Mouse (Mus musculus): ENCODE data around the gene Bud13. TPM values are rescaled to one million over a fixed set of nuclear protein-coding genes. Genes with fewer than 3 reads are reported as not detected.

Bud13 gene
- polyA plus RNA-seq, 1 experiment from 2014 or later = 8.0 TPM

DNA sequence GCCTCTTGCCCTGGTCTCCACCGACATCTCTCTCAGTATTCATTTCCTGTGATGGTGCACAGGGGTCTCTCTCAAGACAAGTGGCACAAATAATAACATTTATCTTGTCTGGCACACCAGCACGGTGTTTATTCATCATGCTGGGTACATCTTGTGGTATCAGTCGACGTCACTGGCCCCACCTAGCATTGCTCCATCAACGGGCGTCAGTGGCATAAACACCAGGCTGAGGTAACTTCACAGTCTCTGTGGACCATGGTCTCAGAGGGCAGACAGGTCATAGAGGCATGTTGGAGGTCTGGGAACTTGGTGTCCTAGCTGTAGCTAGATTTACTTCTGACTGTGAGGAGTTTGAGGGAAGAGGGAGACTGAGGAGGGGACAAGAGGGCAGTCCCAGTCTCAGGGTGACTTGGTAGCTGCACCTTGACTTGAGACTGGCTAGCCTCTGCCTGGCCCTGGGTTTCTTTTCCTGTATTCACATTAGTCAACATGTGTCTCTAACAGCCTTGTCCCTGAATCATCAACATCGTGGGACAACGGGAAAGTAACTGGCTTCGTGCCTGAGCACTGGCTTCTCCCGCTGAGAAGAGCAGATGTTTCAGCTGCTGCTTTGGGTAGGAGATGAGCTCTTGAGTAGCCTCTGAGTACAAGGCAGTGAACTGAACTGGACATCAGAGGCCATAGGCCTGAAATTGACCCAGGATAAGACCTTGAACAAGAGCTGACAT lies 26.0 kb upstream of the Bud13 start:
- Histone ChIP-seq H3K27me3 (no peaks in the 10 kb centered on the region; the same call in 1 of the 2 replicates), H3K4me1 (replicated peaks) (0 out of 2 replicates have a peak, but pooled peaks cover 4% of the 10 kb centered on the region), H3K9me3 (replicated peaks) (no peaks in the 10 kb centered on the region), H3K4me3 (replicated peaks) (no peak overlapping the region), H3K4me2 (no peak overlapping the region), H3K9ac (no peak overlapping the region), H3K36me3 (no peaks in the 10 kb centered on the region), H3K27ac (no peak overlapping the region)
- ATAC-seq (ENCODE audit: low read depth) = no peak
- no peak for DNase-seq
- 64% methylated on average over 10 of the region's 10 CpGs for WGBS (ENCODE audit: insufficient replicate concordance)

DNA sequence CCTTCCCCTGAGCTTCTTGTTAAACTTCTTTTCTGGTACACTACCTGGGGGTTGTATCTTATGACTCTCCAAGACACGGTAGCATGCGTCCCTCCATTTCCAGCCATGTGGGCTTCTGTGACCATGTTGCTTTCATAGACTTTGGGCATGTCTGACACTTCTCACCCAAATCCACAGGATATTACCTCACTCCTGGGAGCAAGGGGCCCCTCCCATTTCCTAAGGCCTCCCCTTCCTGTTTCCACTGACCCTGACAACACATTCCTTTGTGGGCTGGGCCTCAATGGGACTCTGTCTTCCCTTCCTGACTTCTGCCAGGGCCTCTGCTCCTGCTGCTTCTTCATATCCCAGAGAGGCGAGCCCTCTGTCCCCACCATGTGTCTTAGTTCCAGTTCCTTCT lies 25.3 kb upstream of the Bud13 start:
- ATAC-seq (ENCODE audit: low read depth) = no peak
- Histone ChIP-seq H3K36me3 (no peaks in the 10 kb centered on the region), H3K4me2 (no peak overlapping the region), H3K4me3 (replicated peaks) (no peak overlapping the region), H3K27ac (no peak overlapping the region), H3K9me3 (replicated peaks) (no peaks in the 10 kb centered on the region), H3K9ac (no peak overlapping the region), H3K27me3 (no peaks in the 10 kb centered on the region; the same call in 1 of the 2 replicates), H3K4me1 (replicated peaks) (0 out of 2 replicates have a peak, but pooled peaks cover 4% of the 10 kb centered on the region)
- DNase-seq = no peak
- WGBS (ENCODE audit: insufficient replicate concordance) = 54% methylated on average over 3 of the region's 3 CpGs

DNA sequence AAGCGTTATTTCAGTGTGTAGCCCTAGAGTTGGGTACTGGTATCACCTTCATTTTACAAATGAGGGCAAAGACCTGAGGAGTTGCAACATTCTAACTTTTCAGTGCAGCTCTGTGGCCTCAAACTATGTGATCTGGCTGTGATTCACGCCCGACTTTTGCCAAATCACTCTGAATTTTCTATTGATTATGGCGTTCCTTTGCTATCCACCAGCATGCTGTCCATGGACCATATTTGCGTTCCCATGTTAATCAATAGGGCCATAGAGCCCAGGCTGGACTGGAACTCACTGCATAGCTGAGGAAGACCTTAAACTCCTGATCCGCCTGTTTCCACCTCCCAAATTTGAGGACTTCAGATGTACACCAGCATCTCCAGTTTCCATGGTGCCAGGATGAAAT lies 23.7 kb upstream of the Bud13 start:
- no peak overlapping the region for H3K27ac ChIP-seq
- no peak for DNase-seq
- no peaks in the 10 kb centered on the region for H3K27me3 ChIP-seq
- no peaks in the 10 kb centered on the region for H3K9me3 ChIP-seq (replicated peaks)
- H3K4me2 ChIP-seq = no peak overlapping the region
- H3K4me3 ChIP-seq (replicated peaks) = no peak overlapping the region
- no peaks in the 10 kb centered on the region for H3K36me3 ChIP-seq
- H3K9ac ChIP-seq = no peak overlapping the region
- 73% methylated on average over 6 of the region's 6 CpGs for WGBS (ENCODE audit: insufficient replicate concordance)
- H3K4me1 ChIP-seq (replicated peaks) = 0 out of 2 replicates have a peak, but pooled peaks cover 4% of the 10 kb centered on the region
- no peak for ATAC-seq (ENCODE audit: low read depth)

DNA sequence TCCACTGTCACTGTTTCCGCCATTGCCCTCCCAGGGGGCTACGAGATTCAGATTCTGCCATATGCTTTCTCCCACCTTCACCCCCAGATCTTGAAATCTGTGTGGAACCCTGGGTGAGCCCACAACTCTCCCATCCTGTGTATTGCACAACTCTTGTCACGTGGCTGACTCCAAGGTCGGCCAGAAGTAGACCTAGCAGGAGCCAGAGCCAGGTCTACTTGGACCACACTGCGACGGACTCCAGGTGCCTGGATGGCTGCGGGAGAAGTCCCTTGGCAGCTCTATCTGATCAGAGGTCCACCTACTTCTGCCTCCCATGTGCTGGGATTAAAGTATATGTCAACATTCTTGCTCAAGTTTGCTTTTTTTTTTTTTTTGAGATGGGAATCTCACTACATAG lies 21.7 kb upstream of the Bud13 start:
- no peak overlapping the region for H3K9ac ChIP-seq
- no peaks in the 10 kb centered on the region for H3K36me3 ChIP-seq
- 64% methylated on average over 7 of the region's 7 CpGs for WGBS (ENCODE audit: insufficient replicate concordance)
- ATAC-seq (ENCODE audit: low read depth) (no peak), DNase-seq (no peak)
- 0 out of 2 replicates have a peak, but pooled peaks cover 4% of the 10 kb centered on the region for H3K4me1 ChIP-seq (replicated peaks)
- no peak overlapping the region for H3K4me3 ChIP-seq (replicated peaks)
- H3K4me2 ChIP-seq = no peak overlapping the region
- H3K9me3 ChIP-seq (replicated peaks) = no peaks in the 10 kb centered on the region
- no peak overlapping the region for H3K27ac ChIP-seq
- H3K27me3 ChIP-seq = no peaks in the 10 kb centered on the region

DNA sequence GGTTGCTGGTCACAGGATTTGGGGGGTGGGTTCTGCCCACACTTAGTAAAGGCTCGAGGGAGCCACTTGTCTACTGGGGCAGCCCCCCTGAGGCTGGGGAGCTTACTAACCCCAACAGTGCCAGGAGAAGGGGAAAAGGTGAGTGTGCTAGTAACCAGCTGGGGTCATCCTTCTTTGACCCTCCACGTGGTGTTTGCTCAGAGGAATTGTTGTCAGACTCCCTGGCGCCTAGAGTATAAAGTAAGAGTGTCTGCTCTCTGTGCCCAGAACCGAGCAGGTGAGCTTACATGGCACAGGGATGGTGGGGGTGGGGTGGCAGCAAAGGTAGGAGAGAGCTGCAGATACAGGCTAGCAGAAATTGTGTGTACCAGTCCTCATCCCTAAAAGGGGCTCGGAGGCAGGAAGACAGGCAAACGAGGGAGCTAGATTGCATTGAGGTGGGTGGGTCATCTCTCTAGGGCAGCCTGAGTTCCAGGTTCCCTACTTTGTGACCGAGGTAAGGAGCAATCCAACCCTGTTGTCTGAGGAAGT lies 14.4 kb upstream of the Bud13 start, which contains the start of gene Apoa5:
Gene Apoa5 (plus strand): TSS at position 291 of the 531 bp plus-strand sequence.
- H3K9ac ChIP-seq = no peak within 1 kb of the TSS

DNA sequence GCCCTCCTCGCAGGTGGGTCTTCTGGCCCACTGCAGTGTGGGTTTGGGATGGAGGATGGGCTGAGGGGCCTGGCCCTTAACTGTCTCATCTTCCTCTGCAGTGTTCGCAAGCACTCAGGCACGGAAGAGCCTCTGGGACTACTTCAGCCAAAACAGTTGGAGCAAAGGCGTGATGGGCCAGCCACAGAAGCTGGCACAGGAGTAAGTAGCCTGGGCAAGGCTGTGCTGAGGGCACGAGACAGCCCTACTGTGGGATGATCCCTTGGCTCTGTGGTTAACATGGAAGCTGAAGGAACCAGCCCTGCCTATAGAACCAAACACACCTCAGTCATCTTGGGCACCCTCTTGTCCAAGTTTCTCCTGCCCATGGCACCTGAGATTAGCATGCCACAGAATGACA lies 13.7 kb upstream of the Bud13 start:
- Histone ChIP-seq H3K4me1 (replicated peaks) (peaks cover 25% of the 10 kb centered on the region), H3K9ac (no peak overlapping the region), H3K4me3 (replicated peaks) (no peak overlapping the region), H3K4me2 (no peak overlapping the region), H3K27ac (no peak overlapping the region), H3K9me3 (replicated peaks) (no peaks in the 10 kb centered on the region), H3K36me3 (no peaks in the 10 kb centered on the region), H3K27me3 (peaks cover 23% of the 10 kb centered on the region)
- ATAC-seq (ENCODE audit: low read depth) (no peak), DNase-seq (no peak)
- WGBS (ENCODE audit: insufficient replicate concordance) = 67% methylated on average over 5 of the region's 5 CpGs

More for the DNA sequence above, 14.4 kb upstream of the Bud13 start, which contains the start of gene Apoa5:
- DNase-seq (no peak), ATAC-seq (ENCODE audit: low read depth) (no peak)
- Histone ChIP-seq H3K36me3 (no peaks in the 10 kb centered on the region), H3K27me3 (peaks cover 23% of the 10 kb centered on the region), H3K4me1 (replicated peaks) (peaks cover 18% of the 10 kb centered on the region), H3K27ac (no peak within 1 kb of the TSS), H3K4me3 (replicated peaks) (no peak within 1 kb of the TSS), H3K4me2 (no peak within 1 kb of the TSS), H3K9me3 (replicated peaks) (no peaks in the 10 kb centered on the region)
- 35% methylated on average over 7 of the region's 7 CpGs for WGBS (ENCODE audit: insufficient replicate concordance)

DNA sequence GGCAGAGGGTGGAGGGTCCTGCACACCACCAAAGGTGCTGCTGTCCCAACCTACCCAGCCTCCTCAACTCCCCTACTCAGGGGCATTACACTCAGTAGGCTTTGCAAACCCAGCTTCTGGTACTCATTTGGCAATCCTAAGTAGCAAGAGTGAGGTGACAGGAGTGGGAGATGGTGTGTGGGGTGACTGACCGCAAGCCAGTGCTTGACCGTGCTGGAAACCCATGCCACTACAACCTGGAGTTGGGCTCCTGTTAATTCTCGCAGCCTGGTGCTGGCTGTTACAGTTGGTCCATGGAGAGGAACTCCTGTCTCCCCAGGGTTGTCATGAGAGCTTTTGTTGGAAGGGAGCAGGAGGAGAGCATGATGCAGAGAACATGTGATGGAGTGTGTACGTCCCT lies 12.0 kb upstream of the Bud13 start:
- DNase-seq (no peak), ATAC-seq (ENCODE audit: low read depth) (no peak)
- WGBS (ENCODE audit: insufficient replicate concordance) = 86% methylated on average over 4 of the region's 4 CpGs
- H3K27ac ChIP-seq = no peak overlapping the region
- H3K4me2 ChIP-seq = no peak overlapping the region
- H3K4me1 ChIP-seq (replicated peaks) = peaks cover 32% of the 10 kb centered on the region
- H3K9ac ChIP-seq = no peak overlapping the region
- H3K27me3 ChIP-seq = peaks cover 23% of the 10 kb centered on the region
- H3K4me3 ChIP-seq (replicated peaks) = no peak overlapping the region
- peaks cover 15% of the 10 kb centered on the region for H3K36me3 ChIP-seq
- no peaks in the 10 kb centered on the region for H3K9me3 ChIP-seq (replicated peaks)

DNA sequence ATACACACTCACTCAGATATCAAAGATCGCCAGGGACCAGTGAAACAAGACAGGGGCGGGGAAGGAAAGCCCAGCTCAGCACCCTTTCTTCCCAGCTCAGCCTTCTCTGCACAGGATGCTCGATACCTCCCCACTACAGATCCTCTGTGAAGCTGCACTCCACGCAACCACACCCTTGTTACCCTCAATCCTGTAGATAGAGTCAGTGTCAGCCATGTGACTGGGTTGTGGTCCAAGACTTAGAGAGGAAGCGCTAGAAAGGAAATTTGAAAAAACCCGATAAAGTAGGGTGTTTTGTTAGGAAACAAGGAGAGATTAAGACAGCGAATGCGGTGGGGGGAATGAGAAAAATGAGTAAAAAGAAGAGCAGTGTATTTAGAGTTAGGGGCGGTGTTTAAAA lies 10.7 kb upstream of the Bud13 start:
- Histone ChIP-seq H3K9me3 (replicated peaks) (no peaks in the 10 kb centered on the region), H3K27me3 (peaks cover 23% of the 10 kb centered on the region), H3K4me3 (replicated peaks) (peak overlapping the region; percentile 91), H3K27ac (peak overlapping the region; percentile 67; the same call in 1 of the 2 replicates), H3K9ac (peak overlapping the region; percentile 85; the same call in 1 of the 2 replicates), H3K4me1 (replicated peaks) (peaks cover 32% of the 10 kb centered on the region), H3K4me2 (peak overlapping the region; percentile 89), H3K36me3 (peaks cover 28% of the 10 kb centered on the region)
- DNase-seq (peak; percentile 10), ATAC-seq (ENCODE audit: low read depth) (no peak)
- WGBS (ENCODE audit: insufficient replicate concordance) = 30% methylated on average over 9 of the region's 9 CpGs

DNA sequence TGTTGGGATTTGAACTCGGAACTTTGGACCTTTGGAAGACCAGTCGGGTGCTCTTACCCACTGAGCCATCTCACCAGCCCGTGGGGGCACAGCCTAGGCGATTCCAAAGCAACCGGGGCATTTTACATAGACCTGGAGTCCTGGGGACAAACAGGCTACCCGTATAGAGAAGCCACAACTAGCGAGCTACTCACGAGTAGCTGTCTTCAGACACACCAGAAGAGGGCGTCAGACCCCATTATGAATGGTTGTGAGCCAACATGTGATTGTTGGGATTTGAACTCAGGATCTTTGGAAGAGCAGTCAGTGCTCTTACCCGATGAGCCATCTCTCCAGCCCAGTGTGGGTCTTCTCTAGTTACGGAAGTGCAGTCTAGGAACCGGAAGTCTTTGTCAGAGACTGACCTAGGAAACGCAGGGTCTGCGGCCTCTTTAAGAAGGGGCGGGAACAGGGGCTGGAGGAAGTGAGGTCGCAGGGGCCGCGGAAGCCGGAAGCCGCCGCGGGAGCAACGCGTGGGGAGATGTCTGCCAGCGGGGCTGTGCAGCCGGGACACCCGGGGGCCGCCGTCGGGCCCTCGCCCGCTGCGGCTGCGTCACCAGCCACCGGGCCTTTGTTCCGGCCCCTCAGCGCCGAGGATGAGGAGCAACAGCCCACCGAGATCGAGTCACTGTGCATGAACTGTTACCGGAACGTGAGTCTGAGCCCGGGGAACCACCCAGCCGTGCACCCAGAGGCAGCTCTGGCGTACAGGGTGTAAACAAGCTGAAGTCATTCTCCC lies 9.9 kb upstream of the Bud13 start, which contains the start of gene Zpr1:
Gene Zpr1 (plus strand): TSS at position 388 of the 778 bp plus-strand sequence.
- WGBS (ENCODE audit: insufficient replicate concordance) = 4% methylated on average over 41 of the region's 45 CpGs
- H3K4me3 ChIP-seq (replicated peaks) = peak within 1 kb of the TSS; percentile 91
- H3K9me3 ChIP-seq (replicated peaks) = no peaks in the 10 kb centered on the region
- ATAC-seq (ENCODE audit: low read depth) (peak; percentile 90), DNase-seq (peak; percentile 83)
- peaks cover 36% of the 10 kb centered on the region for H3K36me3 ChIP-seq
- peak within 1 kb of the TSS; percentile 89 for H3K4me2 ChIP-seq
- H3K27me3 ChIP-seq = peaks cover 23% of the 10 kb centered on the region
- H3K9ac ChIP-seq = peak within 1 kb of the TSS; percentile 85
- peaks cover 32% of the 10 kb centered on the region for H3K4me1 ChIP-seq (replicated peaks)
- H3K27ac ChIP-seq = peak within 1 kb of the TSS; percentile 69

DNA sequence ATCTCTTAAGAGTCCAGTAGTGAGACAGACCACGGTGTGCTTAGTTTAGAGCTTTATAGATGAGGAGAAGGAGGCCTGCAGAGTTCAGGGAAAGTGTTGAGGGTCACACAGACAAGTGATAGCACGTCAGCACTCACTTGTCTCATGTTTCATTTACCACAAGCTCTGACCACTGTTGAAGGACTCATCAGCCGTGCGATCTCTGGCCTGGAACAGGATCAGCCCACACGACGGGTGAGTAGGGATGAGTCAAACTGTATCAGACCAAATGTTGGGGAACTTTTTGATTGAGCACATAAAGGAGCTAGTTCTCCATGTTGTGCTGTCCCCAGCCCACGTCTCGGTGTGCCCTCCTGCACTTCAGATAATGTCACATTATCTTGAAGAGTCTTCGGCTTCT lies 8.3 kb upstream of the Bud13 start:
- ATAC-seq (ENCODE audit: low read depth) (no peak), DNase-seq (no peak)
- Histone ChIP-seq H3K4me2 (peak overlapping the region; percentile 89), H3K9ac (peak overlapping the region; percentile 85; the same call in 1 of the 2 replicates), H3K4me1 (replicated peaks) (peaks cover 26% of the 10 kb centered on the region), H3K27ac (no peak overlapping the region), H3K27me3 (peaks cover 14% of the 10 kb centered on the region), H3K9me3 (replicated peaks) (no peaks in the 10 kb centered on the region), H3K4me3 (replicated peaks) (peak overlapping the region; percentile 91), H3K36me3 (peaks cover 51% of the 10 kb centered on the region)
- WGBS (ENCODE audit: insufficient replicate concordance) = 72% methylated on average over 9 of the region's 9 CpGs

DNA sequence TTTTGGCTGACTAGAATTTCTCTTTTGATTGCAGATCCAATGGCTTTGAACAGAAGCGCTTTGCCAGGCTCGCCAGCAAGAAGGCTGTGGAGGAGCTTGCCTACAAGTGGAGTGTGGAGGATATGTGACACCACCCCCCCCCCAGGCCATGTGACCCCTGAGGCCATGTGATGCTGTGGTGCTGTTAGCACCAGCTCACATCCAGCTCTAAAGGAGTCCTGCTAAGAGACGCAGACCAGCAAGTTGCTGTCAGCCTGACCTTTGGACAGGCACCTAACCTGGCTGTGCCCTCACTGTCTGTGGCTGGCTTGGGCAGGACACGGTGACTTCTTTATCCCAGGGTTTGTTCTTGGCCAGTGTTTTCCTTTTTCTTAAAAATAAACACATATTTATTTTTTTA lies 15.6 kb downstream of the Bud13 start:
- Histone ChIP-seq H3K4me1 (replicated peaks) (no peaks in the 10 kb centered on the region), H3K27me3 (no peaks in the 10 kb centered on the region), H3K4me2 (no peak overlapping the region), H3K36me3 (peaks cover 50% of the 10 kb centered on the region), H3K27ac (no peak overlapping the region), H3K9me3 (replicated peaks) (no peaks in the 10 kb centered on the region), H3K9ac (no peak overlapping the region), H3K4me3 (replicated peaks) (no peak overlapping the region)
- DNase-seq (no peak), ATAC-seq (ENCODE audit: low read depth) (no peak)
- WGBS (ENCODE audit: insufficient replicate concordance) = 81% methylated on average over 4 of the region's 4 CpGs
